Mouse (Mus musculus): Measurements from ENCODE around the gene Arl6ip1. TPM values are rescaled to one million over a fixed set of nuclear protein-coding genes. Genes with fewer than 3 reads are reported as not detected.
"Not testable (repeated sequence)": the region's sequence is repeated elsewhere in the genome, so short reads cannot be mapped to it uniquely, and the experiment has no call there.

Gene Arl6ip1
- 486 and 548 TPM in 2 replicates for polyA plus RNA-seq (2015; fragmentation: Nextera tagmentation; extraction: Ambion mirVana)

DNA sequence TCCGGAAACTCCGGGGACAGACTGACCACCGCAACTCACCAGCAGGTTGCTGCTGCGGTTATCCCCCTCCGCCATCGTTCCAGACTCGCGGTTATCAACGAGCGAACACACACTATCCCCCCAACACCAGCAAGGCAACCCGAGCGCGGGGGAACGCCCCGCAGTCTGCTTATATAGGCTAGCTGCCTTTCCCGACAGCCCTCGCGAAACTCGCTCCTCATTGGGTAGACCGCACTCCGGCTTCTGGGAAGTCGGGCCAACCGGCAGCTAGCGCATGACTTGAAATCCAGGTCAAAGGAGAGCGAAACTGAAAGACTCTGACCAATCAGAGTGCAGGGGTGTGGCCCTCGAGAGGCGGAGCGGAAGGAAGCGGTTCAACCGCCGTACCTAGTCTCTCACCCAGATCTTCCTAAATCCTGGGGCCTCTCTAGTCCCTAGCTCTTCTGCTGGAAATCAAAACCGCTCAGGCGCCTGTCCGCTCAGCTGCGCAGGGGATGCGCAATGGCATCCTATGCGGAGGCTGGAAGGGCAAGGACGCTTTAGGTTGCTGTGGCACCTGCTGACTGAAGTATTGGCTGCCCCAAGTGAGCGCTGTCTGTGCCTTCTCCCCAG lies at the start of gene Arl6ip1:
Gene Arl6ip1 (minus strand): TSS at position 233 of the 612 bp plus-strand sequence.
- H3K4me3 ChIP-seq, result peak within 1 kb of the TSS; percentile 84
- peak within 1 kb of the TSS; percentile 88 for H3K27ac ChIP-seq (replicated peaks)
- peak within 1 kb of the TSS; percentile 74 for H3K4me2 ChIP-seq
- H3K9ac ChIP-seq, result peak within 1 kb of the TSS; percentile 78
- H3K36me3 ChIP-seq, result peaks cover 11% of the 10 kb centered on the region
- H3K4me1 ChIP-seq (replicated peaks), result peaks cover 28% of the 10 kb centered on the region
- WGBS, result under 1% methylated on average over 39 of the region's 39 CpGs
- ATAC-seq (ENCODE audit: low FRiP score, low read depth), result peak; percentile 98
- H3K27me3 ChIP-seq, result no peaks in the 10 kb centered on the region
- H3K9me3 ChIP-seq, result no peaks in the 10 kb centered on the region

DNA sequence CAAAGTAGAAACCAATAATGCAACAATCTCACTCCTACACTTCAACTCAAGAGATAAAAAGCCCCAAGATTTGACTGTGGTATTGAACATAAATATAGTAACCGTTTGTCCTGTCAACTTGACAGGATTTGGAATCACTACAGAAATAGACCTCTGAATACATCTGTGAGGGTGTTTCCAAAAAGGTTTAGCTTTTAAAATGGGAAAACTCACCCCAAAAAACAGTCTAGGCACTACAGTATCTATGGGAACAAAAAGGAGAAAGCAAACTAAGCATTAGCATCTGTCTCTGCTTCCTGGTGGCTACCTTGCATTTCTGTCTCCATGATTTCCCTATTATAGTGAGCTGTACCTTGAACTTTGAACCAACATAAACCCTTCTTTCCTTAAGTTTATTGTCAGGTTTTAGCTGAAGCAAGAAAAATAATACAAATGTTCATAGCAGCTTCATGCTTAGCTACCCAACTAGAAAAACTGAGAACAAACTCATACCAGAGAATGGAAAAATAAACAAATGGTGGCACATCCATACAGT lies 46.4 kb upstream of the Arl6ip1 start:
- no peaks in the 10 kb centered on the region for H3K27me3 ChIP-seq
- no peak overlapping the region for H3K4me2 ChIP-seq
- WGBS, result 86% methylated on average over 1 of the region's 1 CpGs
- H3K4me3 ChIP-seq, result no peak overlapping the region
- no peak overlapping the region for H3K9ac ChIP-seq
- no peaks in the 10 kb centered on the region for H3K4me1 ChIP-seq (replicated peaks)
- no peak overlapping the region for H3K27ac ChIP-seq (replicated peaks)
- peaks cover 56% of the 10 kb centered on the region for H3K36me3 ChIP-seq
- no peaks in the 10 kb centered on the region for H3K9me3 ChIP-seq
- ATAC-seq (ENCODE audit: low FRiP score, low read depth), result no peak

DNA sequence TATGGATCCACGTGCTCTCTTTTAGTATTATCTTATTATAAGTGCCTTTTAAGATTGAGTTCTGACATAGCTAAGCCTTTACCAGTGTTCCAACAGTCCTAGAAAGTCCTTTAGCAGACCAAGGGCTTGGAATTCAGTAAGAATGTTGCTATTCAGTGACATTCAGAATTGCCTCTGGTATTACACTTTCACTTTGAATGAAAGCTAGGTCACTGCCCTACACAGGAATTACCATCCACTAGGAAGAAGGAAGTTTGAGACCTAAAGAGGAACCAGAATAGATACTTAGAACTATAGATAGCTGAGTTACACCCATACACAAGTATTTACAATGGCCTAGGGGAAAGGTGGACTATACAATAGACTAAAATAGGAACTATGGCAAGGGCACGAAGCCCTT lies 40.7 kb upstream of the Arl6ip1 start:
- not testable (repeated sequence) for H3K9ac ChIP-seq; H3K9me3 ChIP-seq; H3K4me3 ChIP-seq; H3K27ac ChIP-seq (replicated peaks); H3K4me2 ChIP-seq; ATAC-seq (ENCODE audit: low FRiP score, low read depth); H3K4me1 ChIP-seq (replicated peaks); H3K27me3 ChIP-seq
- H3K36me3 ChIP-seq, result peaks cover 74% of the 10 kb centered on the region
- 95% methylated on average over 2 of the region's 2 CpGs for WGBS

DNA sequence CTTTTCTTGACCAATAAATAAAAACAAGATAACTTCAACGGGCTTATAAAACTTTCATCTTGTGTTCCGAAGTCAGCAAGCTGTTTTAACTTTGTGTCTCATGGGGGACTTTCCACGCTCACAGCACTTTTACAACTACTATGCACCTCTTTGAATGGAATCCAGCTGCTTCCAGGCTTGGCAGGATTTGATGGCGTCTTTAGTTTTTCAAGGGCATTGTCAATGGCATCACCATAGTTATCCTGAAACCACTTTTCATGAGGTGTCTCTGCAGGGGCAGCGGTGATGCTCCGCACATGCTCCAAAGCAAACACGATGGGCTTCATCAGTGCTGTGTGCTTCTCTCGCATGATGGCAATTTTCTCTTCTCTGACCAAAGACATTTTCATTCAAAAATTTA lies 33.5 kb upstream of the Arl6ip1 start:
- Histone ChIP-seq H3K27me3 (no peaks in the 10 kb centered on the region), H3K27ac (replicated peaks) (no peak overlapping the region), H3K9me3 (no peaks in the 10 kb centered on the region), H3K4me1 (replicated peaks) (no peaks in the 10 kb centered on the region), H3K4me2 (no peak overlapping the region), H3K9ac (no peak overlapping the region), H3K4me3 (no peak overlapping the region), H3K36me3 (peaks cover 59% of the 10 kb centered on the region)
- WGBS, result 91% methylated on average over 8 of the region's 8 CpGs
- no peak for ATAC-seq (ENCODE audit: low FRiP score, low read depth)

DNA sequence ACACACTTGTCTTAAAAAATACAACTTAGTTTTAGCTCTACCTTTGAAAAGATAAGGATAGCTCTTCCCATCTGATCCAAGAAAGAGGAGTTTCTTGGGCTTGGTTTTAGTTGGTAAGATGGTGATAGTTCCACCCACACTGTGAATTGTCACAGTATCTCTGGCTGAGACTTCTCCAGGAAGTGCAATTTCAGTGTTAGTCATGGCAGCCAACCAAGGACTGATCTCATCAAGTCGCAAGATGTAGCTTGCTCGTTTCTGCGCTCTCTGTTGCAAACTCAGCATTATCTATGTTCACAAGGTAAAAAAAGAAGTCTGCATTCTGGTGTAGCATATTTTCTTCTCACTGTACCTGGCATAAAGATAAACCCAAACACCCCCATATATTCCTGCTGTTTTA lies 30.7 kb upstream of the Arl6ip1 start:
- 93% methylated on average over 3 of the region's 3 CpGs for WGBS
- Histone ChIP-seq H3K36me3 (peaks cover 55% of the 10 kb centered on the region), H3K9me3 (no peaks in the 10 kb centered on the region), H3K4me3 (no peak overlapping the region), H3K27ac (replicated peaks) (no peak overlapping the region), H3K4me2 (no peak overlapping the region), H3K4me1 (replicated peaks) (no peaks in the 10 kb centered on the region), H3K27me3 (no peaks in the 10 kb centered on the region), H3K9ac (no peak overlapping the region)
- no peak for ATAC-seq (ENCODE audit: low FRiP score, low read depth)

DNA sequence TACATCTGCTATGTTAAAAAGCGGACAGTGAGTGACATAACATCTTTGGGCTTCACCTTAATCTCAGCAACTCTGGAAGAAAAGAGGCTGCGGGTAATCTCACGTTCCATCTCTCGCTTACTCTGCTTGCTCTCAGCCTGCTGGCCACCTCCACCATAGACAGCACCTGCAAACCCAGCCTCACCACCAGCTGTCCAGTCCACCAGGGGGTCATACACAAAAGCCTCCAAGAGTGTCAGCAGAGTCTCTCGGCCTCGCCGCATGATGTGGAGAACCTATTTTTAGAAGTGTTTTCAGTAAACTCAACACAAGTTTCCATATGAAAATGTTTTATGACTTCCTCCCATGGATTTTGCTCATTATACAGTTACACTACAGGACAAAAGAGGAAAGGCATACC lies 27.0 kb upstream of the Arl6ip1 start:
- Histone ChIP-seq H3K4me1 (replicated peaks) (no peaks in the 10 kb centered on the region), H3K4me2 (no peak overlapping the region), H3K9ac (no peak overlapping the region), H3K9me3 (no peaks in the 10 kb centered on the region), H3K27ac (replicated peaks) (no peak overlapping the region), H3K4me3 (no peak overlapping the region), H3K27me3 (no peaks in the 10 kb centered on the region), H3K36me3 (peaks cover 77% of the 10 kb centered on the region)
- 89% methylated on average over 7 of the region's 7 CpGs for WGBS
- ATAC-seq (ENCODE audit: low FRiP score, low read depth), result no peak

DNA sequence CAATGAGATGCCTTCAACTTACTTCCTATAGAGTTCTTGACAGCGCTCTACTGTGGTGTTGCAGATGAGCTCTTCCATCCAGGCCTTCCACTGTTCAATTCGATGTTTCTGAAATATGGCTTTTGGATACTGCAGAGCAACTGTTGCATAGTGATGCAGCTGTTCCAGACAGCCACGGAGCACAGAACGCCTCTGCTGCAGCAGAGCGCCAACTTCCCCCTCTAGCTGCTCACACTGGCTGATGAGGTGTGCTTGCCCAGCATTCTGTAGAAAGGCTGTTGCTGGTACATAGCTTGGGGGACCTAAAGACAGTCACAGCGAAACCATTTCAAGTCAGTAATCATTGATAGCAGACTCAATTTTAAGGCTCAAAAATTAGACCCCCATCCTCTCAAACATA lies 24.7 kb upstream of the Arl6ip1 start:
- Histone ChIP-seq H3K27me3 (no peaks in the 10 kb centered on the region), H3K4me2 (no peak overlapping the region), H3K4me1 (replicated peaks) (no peaks in the 10 kb centered on the region), H3K36me3 (peaks cover 73% of the 10 kb centered on the region), H3K4me3 (no peak overlapping the region), H3K27ac (replicated peaks) (no peak overlapping the region), H3K9ac (no peak overlapping the region), H3K9me3 (no peaks in the 10 kb centered on the region)
- 93% methylated on average over 6 of the region's 6 CpGs for WGBS
- no peak for ATAC-seq (ENCODE audit: low FRiP score, low read depth)

DNA sequence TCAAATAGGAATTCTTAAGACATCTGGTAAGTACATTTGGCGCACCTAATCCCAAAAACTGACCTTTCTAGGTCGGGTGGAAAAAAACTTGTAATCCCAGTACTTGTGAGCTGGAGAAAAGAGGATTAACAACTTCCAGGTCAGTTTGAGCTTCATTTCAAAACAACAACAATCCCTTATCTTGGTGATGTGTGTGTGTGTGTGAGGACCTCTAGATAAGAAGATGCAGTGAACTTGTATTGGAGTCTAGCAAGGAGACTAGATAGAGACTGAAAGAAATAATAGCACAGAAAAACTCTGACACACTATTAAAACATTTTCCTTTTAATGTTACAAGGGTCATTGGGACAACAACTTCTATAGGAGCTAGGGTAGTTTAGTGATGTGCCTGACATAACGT lies 14.1 kb upstream of the Arl6ip1 start:
- Histone ChIP-seq H3K36me3 (peaks cover 74% of the 10 kb centered on the region), H3K4me1 (replicated peaks) (no peaks in the 10 kb centered on the region), H3K9me3 (no peaks in the 10 kb centered on the region), H3K4me3 (no peak overlapping the region), H3K27ac (replicated peaks) (no peak overlapping the region), H3K9ac (no peak overlapping the region), H3K27me3 (no peaks in the 10 kb centered on the region), H3K4me2 (no peak overlapping the region)
- no peak for ATAC-seq (ENCODE audit: low FRiP score, low read depth)
- 85% methylated on average over 3 of the region's 3 CpGs for WGBS

DNA sequence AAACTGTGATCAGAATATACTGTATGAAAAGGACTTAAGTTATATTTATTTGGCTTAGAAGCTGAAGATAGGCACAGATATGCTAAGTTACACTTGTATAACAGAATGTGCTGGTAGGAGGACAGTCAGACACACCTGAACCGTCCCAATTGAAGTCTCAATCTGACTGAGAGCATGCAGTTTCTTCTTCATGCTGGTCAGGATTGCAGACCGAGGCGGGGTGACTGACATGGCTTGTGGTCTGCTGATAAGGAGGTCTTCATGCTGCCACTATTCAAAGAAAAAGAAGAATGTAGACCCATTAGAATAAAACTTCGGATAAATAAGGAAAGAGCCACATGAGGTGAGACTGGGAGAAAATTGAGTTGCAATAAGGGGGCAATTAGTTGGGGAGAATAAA lies 13.7 kb upstream of the Arl6ip1 start:
- no peak overlapping the region for H3K4me3 ChIP-seq
- no peak for ATAC-seq (ENCODE audit: low FRiP score, low read depth)
- H3K9me3 ChIP-seq, result no peaks in the 10 kb centered on the region
- no peaks in the 10 kb centered on the region for H3K27me3 ChIP-seq
- peaks cover 70% of the 10 kb centered on the region for H3K36me3 ChIP-seq
- H3K4me2 ChIP-seq, result no peak overlapping the region
- H3K27ac ChIP-seq (replicated peaks), result no peak overlapping the region
- 94% methylated on average over 4 of the region's 4 CpGs for WGBS
- H3K4me1 ChIP-seq (replicated peaks), result no peaks in the 10 kb centered on the region
- no peak overlapping the region for H3K9ac ChIP-seq

DNA sequence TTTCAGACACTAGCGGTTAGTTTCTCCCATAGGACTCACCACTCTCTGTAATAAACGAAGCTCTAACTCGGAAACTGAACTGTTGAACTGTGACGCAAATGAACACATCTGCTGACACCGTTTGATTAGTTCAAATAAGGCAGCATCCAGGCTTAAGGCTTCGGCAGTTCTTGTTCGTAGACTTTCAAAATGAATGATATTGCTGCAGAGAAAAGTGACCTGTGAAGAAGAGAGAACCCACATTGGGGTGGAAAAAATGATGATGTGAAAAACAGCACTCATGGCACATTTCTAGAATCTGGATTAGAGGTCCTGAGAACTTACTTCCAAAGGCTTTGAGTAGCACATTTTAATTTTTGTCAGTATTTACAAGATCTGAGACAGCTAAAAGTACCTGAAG lies 11.8 kb upstream of the Arl6ip1 start:
- Histone ChIP-seq H3K36me3 (peaks cover 80% of the 10 kb centered on the region), H3K27me3 (no peaks in the 10 kb centered on the region), H3K9ac (no peak overlapping the region), H3K4me1 (replicated peaks) (no peaks in the 10 kb centered on the region), H3K9me3 (no peaks in the 10 kb centered on the region), H3K4me3 (no peak overlapping the region), H3K4me2 (no peak overlapping the region), H3K27ac (replicated peaks) (no peak overlapping the region)
- ATAC-seq (ENCODE audit: low FRiP score, low read depth), result no peak
- WGBS, result 90% methylated on average over 7 of the region's 7 CpGs

DNA sequence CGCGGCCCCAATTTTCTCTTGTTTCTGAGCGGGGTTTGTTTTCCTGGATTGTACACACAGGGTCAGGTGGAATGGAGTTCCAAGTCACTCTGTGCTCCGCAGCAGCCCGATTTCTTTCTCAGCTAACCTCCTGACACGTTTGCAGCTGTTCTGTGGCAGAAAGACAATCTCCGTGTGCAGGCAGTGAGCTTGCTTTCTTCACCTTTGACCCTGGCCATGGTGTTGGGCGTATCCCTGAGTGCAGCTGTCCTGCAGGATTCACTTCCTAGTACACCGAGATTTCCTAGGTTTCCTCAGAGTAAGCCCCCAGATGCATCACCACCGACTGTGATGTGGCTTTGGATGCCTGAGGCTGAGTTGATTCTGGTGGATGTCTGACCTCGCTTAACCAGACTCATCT lies 5.7 kb upstream of the Arl6ip1 start:
- Histone ChIP-seq H3K4me1 (replicated peaks) (peaks cover 2% of the 10 kb centered on the region), H3K9ac (no peak overlapping the region), H3K4me2 (no peak overlapping the region), H3K27ac (replicated peaks) (no peak overlapping the region), H3K27me3 (no peaks in the 10 kb centered on the region), H3K36me3 (peaks cover 47% of the 10 kb centered on the region), H3K4me3 (no peak overlapping the region), H3K9me3 (no peaks in the 10 kb centered on the region)
- no peak for ATAC-seq (ENCODE audit: low FRiP score, low read depth)
- WGBS, result 69% methylated on average over 11 of the region's 11 CpGs

DNA sequence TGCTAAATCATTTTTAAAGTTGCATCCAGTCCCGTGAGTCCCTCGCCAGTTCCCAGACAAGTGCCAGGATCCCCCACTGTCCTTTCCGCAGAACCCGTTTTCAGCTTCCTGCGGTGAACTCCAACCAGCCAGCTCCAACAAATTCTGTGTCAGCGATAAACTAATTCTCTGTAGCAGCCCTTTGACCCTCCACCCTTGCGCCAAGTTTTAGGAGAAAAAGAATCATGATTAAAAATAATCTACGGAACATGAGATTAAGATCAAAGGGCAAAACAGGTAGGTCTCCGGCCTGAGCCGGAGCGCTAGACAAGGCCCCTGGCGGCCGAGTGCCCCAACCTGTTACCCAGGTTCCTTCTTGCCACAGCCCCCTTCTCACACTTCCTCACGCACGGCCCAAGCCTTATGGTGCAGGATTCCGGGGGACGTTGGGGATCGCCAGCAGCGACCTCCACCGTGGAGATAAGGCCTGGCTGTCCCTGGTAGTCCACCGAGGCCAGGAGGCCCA lies 485 bp downstream of the Arl6ip1 start:
- peak overlapping the region; percentile 74 for H3K4me2 ChIP-seq
- peaks cover 28% of the 10 kb centered on the region for H3K4me1 ChIP-seq (replicated peaks)
- no peaks in the 10 kb centered on the region for H3K9me3 ChIP-seq
- peaks cover 15% of the 10 kb centered on the region for H3K36me3 ChIP-seq
- H3K9ac ChIP-seq, result peak overlapping the region; percentile 78
- peak; percentile 78 for ATAC-seq (ENCODE audit: low FRiP score, low read depth)
- peak overlapping the region; percentile 84 for H3K4me3 ChIP-seq
- no peaks in the 10 kb centered on the region for H3K27me3 ChIP-seq
- H3K27ac ChIP-seq (replicated peaks), result peak overlapping the region; percentile 88
- WGBS, result 0% methylated on average over 21 of the region's 21 CpGs

Measured in hindbrain, embryonic 15.5 days (tissue).